Mouse (Mus musculus): ENCODE results near the gene Etnk1.
"Not testable (repeated sequence)": the region's sequence is repeated elsewhere in the genome, so short reads cannot be mapped to it uniquely, and the experiment has no call there.

The Etnk1 gene

DNA sequence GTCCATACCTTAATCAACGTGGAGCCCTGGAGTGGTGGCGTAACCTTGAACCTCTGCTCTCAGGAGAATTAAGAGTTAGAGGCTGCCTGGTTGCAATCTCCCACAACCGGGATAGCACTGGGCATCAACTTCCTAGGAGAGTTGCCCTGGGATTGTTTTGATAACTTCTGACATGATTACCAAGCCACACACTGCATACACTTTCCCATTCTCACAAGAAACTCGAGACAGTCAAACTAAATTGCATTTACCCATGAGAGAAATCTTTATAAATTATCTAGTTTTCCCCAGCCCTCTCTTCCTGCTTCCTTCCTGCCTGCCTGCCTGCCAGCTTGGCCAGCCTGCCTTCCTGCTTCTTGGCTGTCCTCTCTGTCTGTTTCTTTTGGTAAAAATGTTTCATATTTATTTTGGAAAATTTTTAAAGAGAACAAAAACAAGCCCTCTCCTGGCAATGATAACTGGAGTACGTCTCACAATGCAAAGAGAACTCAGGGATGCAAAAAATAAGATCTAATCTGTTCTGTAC, 17.2 kb upstream of the Etnk1 start:
- ATAC-seq (ENCODE audit: low TSS enrichment): no peak

DNA sequence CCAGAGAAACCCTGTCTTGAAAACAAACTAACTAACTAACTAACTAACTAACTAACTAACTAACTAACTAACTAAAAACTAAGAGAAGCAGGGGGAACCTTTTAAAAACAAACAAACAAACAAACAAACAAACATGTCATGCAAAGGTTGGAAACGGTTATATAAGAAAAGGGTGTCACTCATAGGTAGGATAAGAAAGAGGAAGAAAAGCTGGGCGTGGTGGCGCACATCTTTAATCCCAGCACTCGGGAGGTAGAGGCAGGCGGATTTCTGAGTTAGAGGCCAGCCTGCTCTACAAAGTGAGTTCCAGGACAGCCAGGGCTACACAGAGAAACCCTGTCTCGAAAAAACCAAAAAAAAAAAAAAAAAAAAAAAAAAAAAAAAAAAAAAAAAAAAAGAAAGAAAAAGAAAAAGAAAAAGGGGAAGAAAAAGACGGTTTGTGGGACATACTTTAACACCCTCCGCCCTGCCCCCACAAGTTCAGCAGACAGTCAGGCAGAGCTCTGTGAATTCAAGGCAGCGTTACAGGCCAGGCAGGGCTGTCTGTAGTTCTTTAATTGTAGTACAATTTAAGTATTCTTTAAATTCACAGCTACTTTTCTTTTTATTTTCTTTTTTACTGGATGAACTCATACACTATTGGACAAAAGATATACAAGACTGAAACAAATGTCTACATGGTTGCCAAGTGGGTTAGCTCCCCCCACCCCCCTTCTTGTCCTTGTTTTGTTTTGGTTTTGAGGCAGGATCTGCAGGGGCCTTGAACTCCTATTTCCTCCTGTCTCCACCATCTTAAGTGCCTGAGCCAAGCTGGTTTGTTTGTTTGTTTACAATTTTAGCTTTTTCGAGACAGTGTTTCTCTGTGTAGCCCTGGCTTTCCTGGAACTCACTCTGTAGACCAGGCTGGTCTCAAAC, 15.7 kb upstream of the Etnk1 start:
- not testable (repeated sequence) for ATAC-seq (ENCODE audit: low TSS enrichment)

DNA sequence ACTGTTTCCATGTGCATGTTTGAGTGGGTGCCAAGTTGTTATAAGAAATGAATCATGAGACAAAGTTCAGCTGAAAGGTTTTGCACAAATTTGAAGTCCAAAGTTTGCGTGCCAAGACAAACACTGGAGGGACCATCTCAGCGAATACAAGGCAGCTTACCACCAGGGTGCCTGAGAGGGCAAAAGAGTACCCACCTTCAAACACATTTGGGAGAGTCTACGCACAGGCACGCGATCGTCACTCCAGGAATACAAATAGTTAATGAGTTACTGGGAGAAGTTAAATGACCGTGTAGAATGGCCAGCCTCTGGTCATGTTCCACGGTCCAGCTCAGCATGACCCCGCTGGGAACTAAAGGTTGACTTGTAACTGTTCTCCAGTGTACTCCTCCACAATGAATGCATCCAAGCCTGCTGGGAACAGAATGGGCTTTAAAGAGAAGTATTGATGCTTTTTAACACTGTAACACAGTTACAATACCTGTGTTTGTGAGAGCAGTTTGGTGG, 14.6 kb upstream of the Etnk1 start:
- no peak for ATAC-seq (ENCODE audit: low TSS enrichment)

DNA sequence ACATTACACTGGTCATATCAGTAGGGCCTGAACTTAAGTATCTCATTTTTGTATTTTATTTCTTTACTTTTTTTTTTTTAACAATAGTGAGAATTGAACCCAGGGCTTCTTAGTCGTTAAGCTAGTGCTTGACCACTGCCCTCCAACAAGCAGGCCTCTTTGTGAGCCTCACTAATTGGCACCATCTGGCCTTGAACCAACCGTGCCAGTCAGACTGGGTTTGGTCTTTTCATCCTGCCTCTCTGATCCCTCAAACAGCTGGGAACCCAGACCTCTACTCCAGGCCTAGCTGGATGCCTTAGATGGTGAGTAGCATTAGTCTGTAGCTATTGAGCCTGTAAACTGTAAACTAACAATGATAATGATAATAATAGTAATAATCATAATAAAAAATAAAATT, 13.9 kb upstream of the Etnk1 start:
- no peak for ATAC-seq (ENCODE audit: low TSS enrichment)

DNA sequence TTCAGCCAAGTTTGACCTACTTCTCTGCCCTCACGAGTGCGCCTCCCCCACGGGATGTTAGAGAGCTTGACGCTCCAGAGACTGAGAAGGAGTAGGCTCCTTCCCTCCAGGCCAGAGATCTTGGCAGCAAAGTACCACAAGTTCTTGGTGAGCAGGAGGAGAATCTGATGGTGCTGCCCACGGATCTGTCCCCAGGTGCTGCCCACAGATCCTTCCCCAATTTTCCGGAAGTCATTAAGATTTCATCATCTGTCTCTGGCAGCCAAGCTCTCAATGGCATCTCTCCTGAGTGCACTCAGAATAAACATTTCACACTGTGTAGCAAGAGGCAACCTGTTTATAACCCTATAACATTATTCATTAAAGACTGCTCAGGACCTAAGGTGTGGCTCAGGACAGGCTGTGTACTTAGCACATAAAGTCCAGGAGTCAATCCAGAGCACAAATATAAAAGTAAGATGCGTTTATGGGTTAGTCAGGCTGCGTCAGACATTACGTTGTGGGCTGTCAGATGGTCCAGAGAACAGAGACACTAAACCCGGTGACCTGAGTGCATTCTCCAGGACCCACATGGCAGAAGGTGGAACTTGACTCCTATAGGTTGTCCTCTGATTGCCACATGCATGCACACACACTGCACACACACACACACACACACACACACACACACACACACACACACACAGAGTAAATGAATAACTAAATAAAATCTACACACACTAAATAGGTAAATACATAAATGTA, 13.1 kb upstream of the Etnk1 start:
- peak; percentile 55; the same call in 1 of the 2 replicates for ATAC-seq (ENCODE audit: low TSS enrichment)

DNA sequence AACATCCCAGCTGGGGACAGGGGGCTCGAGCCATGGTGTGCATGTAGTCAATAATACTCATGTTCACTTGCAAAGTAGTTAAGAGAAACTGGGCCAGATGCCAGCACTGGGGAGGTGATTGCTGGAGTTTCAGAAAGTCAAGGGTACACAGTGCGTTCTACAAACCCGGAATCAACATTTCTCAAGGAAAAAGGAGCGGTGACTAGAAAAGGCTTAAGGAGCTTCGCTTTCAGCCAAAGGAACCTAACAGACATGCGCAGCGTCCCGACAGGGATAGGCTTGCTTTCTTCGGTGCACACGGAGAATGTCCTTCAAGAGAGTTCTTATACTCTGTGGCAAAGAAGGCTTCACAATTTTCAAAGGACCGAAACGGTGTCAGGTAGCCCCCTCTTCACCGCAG, 12.1 kb upstream of the Etnk1 start:
- ATAC-seq (ENCODE audit: low TSS enrichment): no peak

DNA sequence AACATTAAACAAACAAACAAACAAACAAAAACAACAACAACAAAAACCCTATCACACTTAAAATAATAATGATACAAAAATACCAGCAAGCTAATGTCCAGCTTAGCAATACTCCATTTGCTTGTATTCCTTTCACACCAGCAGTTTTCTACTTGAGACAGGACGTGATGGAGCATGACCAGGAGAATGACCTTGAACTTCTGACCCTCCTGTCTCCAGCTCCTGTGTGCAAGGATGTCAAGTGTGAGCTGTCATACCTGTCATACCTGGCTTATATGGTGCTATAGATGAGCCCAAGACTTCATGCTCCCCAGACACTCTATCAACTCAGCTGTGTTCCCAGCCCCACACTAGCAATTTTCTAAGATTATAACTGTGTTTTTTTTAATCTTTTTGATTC, 11.0 kb upstream of the Etnk1 start:
- ATAC-seq (ENCODE audit: low TSS enrichment): no peak

DNA sequence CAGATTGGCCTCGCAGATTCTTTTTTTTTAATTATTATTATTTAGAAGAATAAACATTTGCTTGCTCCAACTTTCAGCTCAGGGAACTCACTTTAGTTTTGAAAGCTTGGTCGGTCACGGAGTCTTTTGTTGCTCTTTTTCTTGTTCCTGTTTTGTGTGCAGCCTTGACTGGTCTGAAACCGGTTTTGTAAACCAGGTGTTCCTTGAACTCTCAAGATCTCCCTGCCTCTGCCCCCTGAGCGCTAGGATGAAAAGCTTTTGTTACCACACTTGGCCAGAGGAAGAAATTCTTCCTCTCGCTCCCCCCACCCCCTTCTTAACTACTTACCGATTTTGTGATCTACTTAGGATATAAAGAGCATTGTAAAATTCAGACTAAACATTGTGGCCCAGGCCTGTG, 10.3 kb upstream of the Etnk1 start:
- no peak for ATAC-seq (ENCODE audit: low TSS enrichment)

DNA sequence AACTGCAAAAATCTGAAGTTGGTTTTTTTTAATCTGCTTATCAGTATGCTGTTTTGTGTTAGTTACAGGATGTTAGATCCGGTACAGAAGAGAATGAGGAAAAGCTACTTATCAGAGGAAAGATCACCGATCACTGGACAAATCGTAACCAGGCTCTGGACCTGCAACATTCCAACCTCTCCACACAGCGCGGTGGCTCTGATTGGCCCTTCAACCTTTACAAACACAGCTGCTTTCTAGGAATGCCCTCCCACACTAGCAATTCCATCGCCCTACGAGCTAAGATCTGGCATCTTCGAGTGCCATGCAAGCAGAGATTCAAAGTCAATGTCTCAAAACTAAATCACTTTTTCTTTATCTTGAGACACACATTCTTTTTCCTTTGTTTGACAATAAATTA, 9.6 kb upstream of the Etnk1 start:
- ATAC-seq (ENCODE audit: low TSS enrichment): no peak

DNA sequence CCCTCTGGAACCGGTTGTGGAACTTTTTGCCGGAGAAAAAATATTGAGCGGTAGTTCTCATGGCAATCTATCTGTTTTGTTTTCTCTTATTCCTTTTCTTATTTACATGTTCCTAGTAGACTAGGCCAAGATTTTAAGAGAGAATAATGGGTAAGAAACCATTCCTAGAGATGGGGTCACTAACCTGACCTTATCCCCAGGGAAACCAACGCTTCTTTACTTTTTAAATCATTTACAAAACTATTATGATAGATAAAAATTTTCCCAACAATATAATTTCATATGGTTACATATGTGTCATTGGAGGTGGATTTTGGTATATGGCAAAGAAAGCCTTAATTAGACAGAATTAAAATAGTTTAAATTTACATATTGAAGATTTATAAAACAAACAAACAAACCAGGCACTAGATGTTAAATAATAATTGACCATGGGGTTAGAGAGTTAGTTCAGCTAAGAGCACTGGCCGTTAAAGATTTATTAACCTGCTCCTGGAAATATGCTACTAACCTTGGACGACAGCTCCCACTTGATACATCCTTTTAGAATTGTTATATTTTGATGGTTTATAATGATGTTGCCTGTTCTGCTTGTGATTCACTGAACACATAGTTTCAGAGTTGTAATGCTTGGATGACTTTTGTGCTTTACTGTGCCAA, 6.3 kb upstream of the Etnk1 start:
- ATAC-seq (ENCODE audit: low TSS enrichment): no peak

DNA sequence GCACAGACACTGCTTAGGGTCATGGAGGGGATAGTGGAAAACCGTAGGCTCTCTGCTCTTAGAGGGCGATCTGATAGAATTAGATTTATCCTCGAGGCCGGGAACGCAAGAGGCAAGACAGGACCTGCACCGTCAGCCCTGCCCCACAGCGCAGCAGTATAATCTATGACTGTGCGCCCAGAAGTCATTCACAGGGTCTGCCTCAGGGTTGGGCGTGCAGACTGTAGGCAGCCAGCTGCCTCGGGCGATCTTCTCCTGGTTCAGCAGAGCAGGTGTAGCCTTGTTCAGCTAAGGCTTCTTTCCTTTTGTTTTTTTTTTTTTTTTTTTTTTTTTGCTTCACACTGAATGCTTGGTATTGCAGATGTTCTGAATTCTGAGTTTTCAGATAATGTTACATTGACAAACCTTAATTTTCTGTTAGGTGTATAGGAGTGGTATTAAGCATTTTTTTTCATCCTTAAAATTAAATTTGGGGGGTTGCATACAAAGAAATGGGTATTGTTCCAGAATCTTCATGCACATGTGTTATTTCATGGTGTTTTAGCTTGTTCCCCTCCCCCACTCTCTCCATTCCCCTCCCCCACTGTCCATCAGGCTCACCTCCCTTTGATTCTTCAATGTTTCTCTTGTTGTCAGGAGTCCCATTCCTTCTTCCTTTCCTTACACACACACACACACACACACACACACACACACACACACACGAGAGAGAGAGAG, 4.7 kb upstream of the Etnk1 start:
- ATAC-seq (ENCODE audit: low TSS enrichment): no peak

DNA sequence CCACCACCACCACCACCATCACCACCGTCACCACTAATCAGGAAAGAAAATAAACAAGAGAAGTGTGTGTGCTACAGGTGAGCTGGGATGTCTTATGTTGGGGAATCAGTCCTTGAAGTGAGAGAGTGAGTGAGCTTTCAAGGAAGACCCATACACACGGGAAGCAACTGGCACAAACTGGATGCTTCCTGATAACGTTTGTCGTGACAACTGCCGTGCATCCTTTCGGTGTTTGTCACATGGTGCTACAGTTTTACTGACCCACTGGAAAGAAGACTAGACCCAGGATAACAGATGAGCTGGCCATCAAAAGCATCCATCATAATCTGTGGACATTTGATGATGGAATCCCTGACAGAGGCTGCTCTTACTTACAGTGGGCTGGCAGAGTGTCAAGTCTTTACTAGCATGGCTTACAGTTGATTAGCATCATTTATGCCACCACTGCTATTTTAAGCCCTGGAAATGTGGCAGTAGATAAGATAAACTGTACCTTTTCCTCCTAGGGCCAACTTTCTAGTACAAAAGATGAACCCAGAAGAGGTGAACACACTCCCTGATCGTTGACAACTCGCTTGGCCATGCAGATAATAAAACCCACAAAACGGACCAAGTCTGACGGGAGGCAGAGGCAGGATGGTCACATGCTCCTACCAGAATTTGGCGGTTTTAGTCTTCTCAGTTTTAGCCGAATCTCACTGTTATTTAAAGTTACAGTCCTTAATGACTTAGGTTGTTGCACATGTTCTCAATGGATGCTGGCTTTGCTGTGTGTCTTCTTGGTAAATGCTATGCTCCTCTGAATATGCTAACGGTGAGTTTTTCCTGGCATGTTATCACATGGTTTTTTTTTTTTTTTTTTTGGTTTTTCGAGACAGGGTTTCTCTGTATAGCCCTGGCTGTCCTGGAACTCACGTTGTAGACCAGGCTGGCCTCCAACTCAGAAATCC, 2.8 kb upstream of the Etnk1 start:
- no peak for ATAC-seq (ENCODE audit: low TSS enrichment)

DNA sequence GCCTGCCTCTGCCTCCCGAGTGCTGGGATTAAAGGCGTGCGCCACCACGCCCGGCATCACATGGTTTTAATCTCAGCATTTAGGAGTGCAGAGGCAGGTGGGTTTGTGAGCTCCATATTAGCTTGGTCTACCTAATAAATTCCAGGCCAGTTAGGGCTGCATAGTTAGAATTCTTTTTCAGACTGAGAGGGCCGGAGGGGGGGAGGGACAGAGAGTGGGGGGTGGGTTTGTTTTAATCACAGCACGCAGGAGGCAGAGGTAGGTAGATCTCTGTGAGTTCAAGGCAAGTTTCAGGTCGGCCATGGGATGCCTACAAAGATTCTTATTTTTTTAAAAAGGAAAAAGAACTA, 2.1 kb upstream of the Etnk1 start:
- ATAC-seq (ENCODE audit: low TSS enrichment): no peak

DNA sequence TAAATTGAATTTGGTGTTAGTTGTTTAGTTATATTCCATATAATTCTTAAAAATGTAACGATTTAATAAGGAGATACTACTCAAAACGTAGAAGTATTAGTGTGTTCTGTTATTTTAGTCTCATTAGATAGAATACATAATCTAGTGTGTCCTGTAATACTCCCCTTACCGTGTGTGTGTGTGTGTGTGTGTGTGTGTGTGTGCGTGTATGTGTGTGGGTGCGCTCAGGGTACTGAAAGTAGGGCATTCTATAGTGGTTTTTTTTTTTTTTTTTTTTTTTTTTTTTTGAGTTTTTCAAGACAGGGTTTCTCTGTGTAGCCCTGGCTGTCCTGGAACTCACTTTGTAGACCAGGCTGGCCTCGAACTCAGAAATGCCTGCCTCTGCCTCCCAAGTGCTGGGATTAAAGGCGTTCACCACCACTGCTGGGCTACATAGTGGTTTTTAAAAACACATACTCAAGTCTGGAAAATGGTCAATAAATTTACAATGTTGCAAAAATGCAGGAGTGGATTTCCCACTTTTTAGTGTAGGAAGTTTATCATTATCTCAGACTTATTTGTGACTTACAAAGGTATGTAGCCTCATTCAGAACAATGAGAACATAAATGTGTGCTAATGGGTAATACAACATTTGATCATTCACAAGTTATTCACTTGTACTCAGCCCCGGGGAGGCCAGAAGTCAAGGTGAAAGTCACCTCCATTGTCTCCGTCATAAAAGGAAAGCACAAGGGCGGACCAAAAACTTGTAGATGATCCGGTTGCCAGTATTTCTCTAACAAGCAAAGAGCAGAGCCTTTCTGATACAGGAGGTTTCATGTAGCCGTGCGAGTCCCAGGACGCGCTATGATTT, 1.4 kb upstream of the Etnk1 start:
- ATAC-seq (ENCODE audit: low TSS enrichment): no peak

DNA sequence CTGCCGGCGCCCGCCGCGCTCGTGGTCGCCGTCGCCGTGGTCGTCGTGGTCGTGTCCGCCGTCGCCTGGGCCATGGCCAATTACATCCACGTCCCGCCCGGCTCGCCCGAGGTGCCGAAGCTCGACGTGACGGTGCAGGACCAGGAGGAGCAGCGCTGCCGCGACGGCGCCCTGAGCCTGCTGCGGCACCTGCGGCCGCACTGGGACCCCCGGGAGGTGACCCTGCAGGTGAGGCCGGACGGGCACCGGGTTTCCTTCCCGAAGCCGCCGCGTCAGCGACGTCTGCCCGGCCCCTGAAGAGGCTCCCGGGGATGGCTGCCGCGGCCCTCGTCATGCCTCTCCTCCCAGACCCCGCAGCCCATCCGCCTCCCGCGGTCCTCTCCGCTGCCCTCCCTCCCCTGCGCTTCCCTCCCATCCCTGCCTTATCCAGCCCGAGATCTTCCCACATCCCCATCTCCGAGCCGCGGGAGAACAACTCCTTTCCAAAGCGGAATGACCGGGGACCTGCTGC, 443 bp downstream of the Etnk1 start:
- peak; percentile 38 for ATAC-seq (ENCODE audit: low TSS enrichment)

DNA sequence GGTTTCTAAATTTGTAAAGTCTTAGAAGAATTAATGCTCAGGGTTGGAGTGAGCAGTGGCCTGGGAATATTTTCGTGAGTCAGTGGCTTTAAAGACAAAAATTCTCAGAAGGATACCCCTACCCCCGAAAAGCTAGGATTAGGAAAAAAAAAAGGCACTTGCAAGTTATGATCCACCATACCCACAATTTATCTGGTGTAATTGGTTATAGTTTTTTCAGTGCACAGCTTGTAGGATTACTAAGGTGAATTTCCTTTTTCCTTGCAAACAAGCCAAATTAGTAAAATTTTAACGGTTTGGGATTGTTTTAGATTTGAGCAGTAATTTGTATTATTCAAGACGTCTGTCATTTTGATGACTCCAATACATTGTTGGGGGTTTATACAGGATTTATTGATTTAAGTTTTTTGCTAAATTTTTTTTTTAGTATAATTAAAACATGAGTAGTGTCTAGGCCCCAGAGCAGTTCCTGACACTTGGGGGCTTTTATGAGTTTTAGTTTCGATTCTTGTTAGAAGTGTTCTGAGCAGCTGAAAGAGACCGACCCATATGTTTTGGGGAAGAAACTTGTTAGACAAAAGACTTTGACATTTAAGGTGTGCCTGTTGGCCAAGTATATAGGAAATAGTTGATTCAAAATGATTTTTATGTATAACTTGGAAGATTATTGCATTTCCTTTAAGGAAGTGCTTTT, 1.1 kb downstream of the Etnk1 start:
- no peak for ATAC-seq (ENCODE audit: low TSS enrichment)

DNA sequence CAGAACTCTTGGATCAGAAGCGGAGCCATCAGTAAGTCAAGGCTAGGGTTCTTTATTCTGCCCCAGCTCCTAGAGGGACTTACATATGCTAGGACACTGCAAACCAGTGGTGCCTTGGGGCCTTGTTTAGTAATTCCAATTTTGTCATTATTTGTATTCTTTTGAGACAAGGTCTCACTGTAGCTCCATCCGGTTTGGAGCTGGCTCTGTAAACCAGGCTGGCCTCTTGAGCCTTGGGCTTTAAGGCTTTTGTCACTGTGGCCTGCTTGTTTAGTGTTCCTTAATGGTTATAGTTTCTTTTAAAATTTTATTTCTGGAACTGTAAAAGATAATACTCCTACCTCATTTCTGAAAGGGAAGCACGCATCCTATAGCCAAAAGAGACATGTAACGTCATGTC, 2.4 kb downstream of the Etnk1 start:
- ATAC-seq (ENCODE audit: low TSS enrichment): no peak

DNA sequence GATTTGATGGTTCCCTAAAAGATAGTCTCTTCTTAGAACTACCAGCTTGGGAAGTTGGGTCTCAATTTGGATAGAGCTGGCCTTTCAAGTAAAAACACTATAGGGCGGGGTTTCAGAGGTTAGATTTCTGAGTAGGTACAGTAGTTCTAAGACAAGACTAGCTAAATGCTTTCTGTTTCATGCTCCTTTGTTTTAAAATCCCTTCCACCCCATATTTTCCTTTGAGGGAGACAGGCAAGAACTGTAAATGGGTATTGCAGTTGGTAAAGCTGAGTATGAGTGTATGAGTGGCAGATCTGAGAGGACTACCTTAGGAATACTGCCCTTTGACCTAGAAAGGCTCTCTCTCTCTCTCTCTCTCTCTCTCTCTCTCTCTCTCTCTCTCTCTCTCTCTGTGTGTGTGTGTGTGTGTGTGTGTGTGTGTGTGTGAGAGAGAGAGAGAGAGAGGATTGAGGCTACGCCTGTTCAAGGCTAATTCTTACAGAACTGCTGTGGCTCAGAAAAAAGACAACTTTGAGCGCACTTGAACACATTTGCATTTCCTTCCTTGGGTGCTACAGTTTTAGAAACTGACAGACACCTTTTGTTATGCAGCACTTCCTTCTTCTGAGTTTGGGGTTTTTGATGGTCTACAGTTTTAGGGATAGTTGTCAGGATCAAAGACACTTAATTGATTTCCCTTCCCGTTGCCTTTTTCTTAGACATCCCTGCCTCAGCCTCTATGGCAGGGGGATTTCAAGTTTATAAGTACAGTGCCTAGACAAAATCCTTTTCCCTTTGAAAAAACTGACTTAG, 3.3 kb downstream of the Etnk1 start:
- ATAC-seq (ENCODE audit: low TSS enrichment): no peak

Data from frontal cortex, adult (tissue).